Mouse (Mus musculus) liver, embryonic 14.5 days (tissue): ENCODE measurements around the gene Vwce. TPM values are rescaled to one million over a fixed set of nuclear protein-coding genes. Genes with fewer than 3 reads are reported as not detected.

Source experiments
- ATAC-seq: fragments of 200-750 bp; cut with Nextera tagmentation; 2 replicates; pipeline ENCODE4 v1.8.0; 2017; ENCODE audit warnings: moderate number of reproducible peaks, mild to moderate bottlenecking, moderate library complexity; ENCODE audit not compliant: insufficient read depth
- DNase-seq, 3 experiments: peaks; one replicate each; pipeline ENCODE4 v3.0.0-alpha.2; 2012 to 2013; ENCODE audit warnings: low read depth in 3 of 3, low spot score in 3 of 3
- H3K27ac ChIP-seq: fragments of 300-500 bp; sonication (generic); 2 replicates; pipeline ENCODE4 v1.5.1; 2014; ENCODE audit warnings: moderate library complexity, mild to moderate bottlenecking, control low read depth, inconsistent platforms
- H3K27me3 ChIP-seq: fragments of 300-500 bp; sonication (generic); 2 replicates; pipeline ENCODE4 v1.6.1; 2014; ENCODE audit warnings: mild to moderate bottlenecking, low read length, moderate library complexity; ENCODE audit not compliant: control insufficient read depth, insufficient read depth
- H3K36me3 ChIP-seq: fragments of 300-500 bp; sonication (generic); replicated peaks from 2 replicates; pipeline ENCODE4 v1.6.1; 2014; ENCODE audit warnings: low read depth; ENCODE audit not compliant: control insufficient read depth, insufficient read depth
- H3K4me1 ChIP-seq, 2 experiments: fragments of 200-500 bp in 1 of 2; fragments of 300-500 bp in 1 of 2; sonication (generic) in 1 of 2; replicated peaks; 2 replicates each; pipeline ENCODE4 v1.6.1; 2012 to 2014; ENCODE audit warnings: antibody characterized with exemption in 1 of 2, inconsistent platforms in 1 of 2, low read length in 1 of 2; ENCODE audit not compliant: control insufficient read depth in 2 of 2, insufficient read depth in 2 of 2
- H3K4me2 ChIP-seq: fragments of 300-500 bp; sonication (generic); 2 replicates; pipeline ENCODE4 v1.6.1; 2014; ENCODE audit warnings: low read depth, mild to moderate bottlenecking, control low read depth, moderate library complexity
- H3K4me3 ChIP-seq, 2 experiments: fragments of 200-500 bp in 1 of 2; fragments of 300-500 bp in 1 of 2; sonication (generic) in 1 of 2; 2 replicates each; pipeline ENCODE4 v1.5.1; 2012 to 2014; ENCODE audit warnings: low read depth in 2 of 2, low read length in 2 of 2, mild to moderate bottlenecking in 2 of 2, control low read depth in 1 of 2, inconsistent platforms in 1 of 2, moderate library complexity in 1 of 2; ENCODE audit not compliant: insufficient read depth in 1 of 2
- H3K9ac ChIP-seq: fragments of 300-500 bp; sonication (generic); replicated peaks from 2 replicates; pipeline ENCODE4 v1.6.1; 2014; ENCODE audit warnings: mild to moderate bottlenecking, control low read depth, moderate library complexity
- H3K9me3 ChIP-seq: fragments of 300-500 bp; sonication (generic); 2 replicates; pipeline ENCODE4 v1.6.1; 2016; ENCODE audit warnings: low read length, mixed read lengths; ENCODE audit not compliant: control insufficient read depth
- CTCF ChIP-seq: IDR thresholded peaks from 2 replicates; pipeline ENCODE4 v1.5.1; 2016; ENCODE audit warnings: antibody characterized with exemption, low read depth, control low read depth
- EP300 ChIP-seq: IDR thresholded peaks from 2 replicates; pipeline ENCODE4 v1.6.1; 2016; ENCODE audit warnings: antibody characterized with exemption, low read depth
- WGBS: fragments of 180-500 bp; shearing (Covaris S2); extraction: QIAGEN DNeasy Blood & Tissue Kit; methylation state at CpG from one replicate; pipeline ENCODE4 v1.1.7; 2014; ENCODE audit not compliant: insufficient replicate concordance; 5-methylcytosine and 5-hydroxymethylcytosine counted together
- polyA plus RNA-seq, 2 experiments: library from polyadenylated mRNA; depleted of rRNA in 1 of 2; stranded (reverse) in 1 of 2; unstranded in 1 of 2; fragments of >200 nt; fragmentation: Nextera tagmentation in 1 of 2; extraction: Ambion mirVana in 1 of 2; gene quantifications; 2 replicates each; pipeline versions ENCODE4 v1.2.1 to v1.2.3; 2012 to 2014

The Vwce gene
- polyA plus RNA-seq, 2 experiments = 5.4 to 6.7 TPM

DNA sequence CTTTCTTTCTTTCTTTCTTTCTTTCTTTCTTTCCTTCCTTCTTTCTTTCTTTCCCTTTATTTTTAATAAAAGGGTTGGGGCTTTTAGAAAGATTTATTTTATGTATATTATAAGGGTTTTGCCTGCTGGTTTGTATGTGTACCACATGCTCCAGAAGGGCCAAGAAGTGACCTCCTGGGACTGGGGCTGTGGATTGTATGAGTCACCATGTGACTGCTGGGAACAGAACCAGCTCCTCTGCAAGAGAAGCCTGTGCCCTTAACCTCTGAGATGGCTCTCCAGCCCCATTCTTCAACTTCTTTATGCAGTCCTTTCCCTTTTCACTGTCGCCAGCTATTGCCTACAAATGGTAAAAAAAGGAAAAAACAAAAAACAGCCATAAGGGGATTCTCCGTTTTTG is 11.6 kb downstream of the Vwce start:
- no peak overlapping the region for H3K4me2 ChIP-seq
- H3K9ac ChIP-seq = no peak overlapping the region
- no peak overlapping the region for H3K27ac ChIP-seq
- H3K4me1 ChIP-seq = peaks cover 0 to under 1% of the 10 kb centered on the region in 2 experiments; a peak in 2 of 4 replicates
- TF ChIP-seq EP300 = no peak
- no peaks in the 10 kb centered on the region for H3K36me3 ChIP-seq
- H3K4me3 ChIP-seq = no peak overlapping the region
- DNase-seq = no peak
- H3K27me3 ChIP-seq = no peaks in the 10 kb centered on the region
- 71% methylated on average over 2 of the region's 2 CpGs for WGBS
- no peak for ATAC-seq
- H3K9me3 ChIP-seq = no peaks in the 10 kb centered on the region

DNA sequence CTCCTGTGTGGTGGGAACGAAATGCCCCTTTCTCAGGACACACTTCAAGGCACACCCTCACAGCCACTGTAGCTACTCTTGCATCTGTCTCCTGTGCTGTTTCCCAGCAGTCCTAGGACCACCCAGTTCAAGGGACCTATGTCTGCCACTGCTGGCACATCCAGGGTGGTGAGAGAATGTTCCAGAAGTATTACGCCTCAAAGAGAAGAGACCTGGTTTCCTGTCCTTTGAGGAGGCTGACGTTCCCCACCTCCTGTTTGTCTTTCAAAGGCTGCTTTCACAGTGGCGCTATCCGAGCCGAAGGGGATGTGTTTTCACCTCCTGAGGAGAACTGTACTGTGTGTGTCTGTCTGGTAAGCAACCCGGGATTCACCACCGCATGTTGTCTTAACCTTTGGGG is 14.1 kb downstream of the Vwce start:
- DNase-seq (no peak), ATAC-seq (no peak)
- no peaks in the 10 kb centered on the region for H3K36me3 ChIP-seq
- no peak overlapping the region for H3K4me2 ChIP-seq
- no peak for TF ChIP-seq EP300
- no peak for TF ChIP-seq CTCF
- peaks cover 0 to 5% of the 10 kb centered on the region in 2 experiments; a peak in 2 of 4 replicates for H3K4me1 ChIP-seq
- H3K27me3 ChIP-seq = no peaks in the 10 kb centered on the region
- H3K27ac ChIP-seq = no peak overlapping the region
- H3K9ac ChIP-seq = no peak overlapping the region
- H3K9me3 ChIP-seq = no peaks in the 10 kb centered on the region
- 63% methylated on average over 8 of the region's 8 CpGs for WGBS
- no peak overlapping the region for H3K4me3 ChIP-seq

GRCm38 (mm10) chr19:10656058-10656457 is 22.0 kb downstream of the Vwce start:
- Histone ChIP-seq H3K27ac (peak overlapping the region; percentile 21), H3K9me3 (no peaks in the 10 kb centered on the region), H3K4me2 (no peak overlapping the region), H3K36me3 (no peaks in the 10 kb centered on the region), H3K4me3 (no peak overlapping the region), H3K9ac (no peak overlapping the region), H3K4me1 (peaks cover 40 to 58% of the 10 kb centered on the region in 2 experiments), H3K27me3 (no peaks in the 10 kb centered on the region)
- TF ChIP-seq EP300 (no peak), CTCF (no peak)
- DNase-seq (no peak), ATAC-seq (no peak)
- WGBS = 65% methylated on average over 3 of the region's 3 CpGs

- TF ChIP-seq CTCF (no peak), EP300 (no peak)
- H3K9me3 ChIP-seq = no peaks in the 10 kb centered on the region
- ATAC-seq (no peak), DNase-seq (no peak)
- H3K4me1 ChIP-seq = peaks cover 55 to 69% of the 10 kb centered on the region in 2 experiments
- H3K4me2 ChIP-seq = no peak overlapping the region
- H3K9ac ChIP-seq = no peak overlapping the region; the same call in 1 of the 2 replicates
- WGBS = 78% methylated on average over 5 of the region's 5 CpGs
- H3K27ac ChIP-seq = peak overlapping the region; percentile 26
- H3K27me3 ChIP-seq = no peaks in the 10 kb centered on the region
- H3K4me3 ChIP-seq = no peak overlapping the region
- no peaks in the 10 kb centered on the region; the same call in 1 of the 2 replicates for H3K36me3 ChIP-seq
Measured at GRCm38 (mm10) chr19:10657742-10658141, 23.7 kb downstream of the Vwce start.

DNA sequence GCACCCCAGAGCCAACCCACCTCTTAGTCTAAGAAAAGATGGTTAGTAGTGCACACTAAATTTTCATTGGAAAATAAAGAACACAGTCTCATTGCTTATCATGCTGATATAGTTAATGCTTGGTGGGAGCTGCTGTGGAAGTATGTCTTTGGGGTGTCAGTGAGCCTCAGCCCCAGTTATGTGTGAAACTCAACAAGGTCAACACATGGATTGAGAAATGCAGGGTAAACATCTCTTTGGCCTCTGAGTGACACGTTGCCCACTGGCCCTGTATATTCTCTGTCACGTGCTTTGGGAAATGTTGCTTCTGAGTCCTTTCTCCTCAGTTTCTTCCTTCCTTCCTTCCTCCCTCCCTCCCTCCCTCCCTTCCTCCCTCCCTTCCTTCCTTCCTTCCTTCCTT is 24.4 kb downstream of the Vwce start:
- H3K27ac ChIP-seq = peak overlapping the region; percentile 26
- no peak for TF ChIP-seq CTCF
- no peak for TF ChIP-seq EP300
- no peak overlapping the region for H3K9ac ChIP-seq
- WGBS = 59% methylated on average over 2 of the region's 2 CpGs
- H3K4me3 ChIP-seq = no peak overlapping the region
- DNase-seq (no peak), ATAC-seq (no peak)
- H3K9me3 ChIP-seq = no peaks in the 10 kb centered on the region
- peaks cover 60 to 74% of the 10 kb centered on the region in 2 experiments for H3K4me1 ChIP-seq
- no peak overlapping the region for H3K4me2 ChIP-seq
- H3K36me3 ChIP-seq = no peaks in the 10 kb centered on the region; the same call in 1 of the 2 replicates
- no peaks in the 10 kb centered on the region for H3K27me3 ChIP-seq
